Mouse (Mus musculus) embryonic facial prominence, embryonic 11.5 days (tissue): ENCODE results near the gene Krtap28-13. TPM values are rescaled to one million over a fixed set of nuclear protein-coding genes. Genes with fewer than 3 reads are reported as not detected.

ENCODE experiments used
- ATAC-seq: fragments of 200-750 bp; cut with Nextera tagmentation; replicated peaks from 2 replicates; pipeline ENCODE4 v1.8.0; 2017; ENCODE audit warnings: low read depth; ENCODE audit not compliant: insufficient number of reproducible peaks, low FRiP score, low TSS enrichment
- DNase-seq: peaks from one replicate; pipeline ENCODE4 v3.0.0-alpha.2; 2015; ENCODE audit warnings: low spot score
- H3K27ac ChIP-seq: fragments of 300-500 bp; sonication (generic); replicated peaks from 2 replicates; pipeline ENCODE4 v1.5.1; 2014; ENCODE audit warnings: mild to moderate bottlenecking, low read depth, low read length, control low read depth
- H3K27me3 ChIP-seq: fragments of 300-500 bp; sonication (generic); 2 replicates; pipeline ENCODE4 v1.6.1; 2014; ENCODE audit warnings: mild to moderate bottlenecking, low read length, moderate library complexity, mixed read lengths; ENCODE audit not compliant: control insufficient read depth, insufficient read depth
- H3K36me3 ChIP-seq: fragments of 300-500 bp; sonication (generic); replicated peaks from 2 replicates; pipeline ENCODE4 v1.6.1; 2014; ENCODE audit warnings: low read depth, mild to moderate bottlenecking, low read length, moderate library complexity, mixed read lengths; ENCODE audit not compliant: control insufficient read depth, insufficient read depth
- H3K4me1 ChIP-seq: fragments of 300-500 bp; sonication (generic); 2 replicates; pipeline ENCODE4 v1.6.1; 2014; ENCODE audit warnings: low read length, mixed read lengths; ENCODE audit not compliant: control insufficient read depth, insufficient read depth
- H3K4me2 ChIP-seq: fragments of 300-500 bp; sonication (generic); 2 replicates; pipeline ENCODE4 v1.6.1; 2014; ENCODE audit warnings: low read depth, mild to moderate bottlenecking, control low read depth, low read length, moderate library complexity
- H3K4me3 ChIP-seq: fragments of 300-500 bp; sonication (generic); 2 replicates; pipeline ENCODE4 v1.5.1; 2014; ENCODE audit warnings: low read depth, low read length, control low read depth
- H3K9ac ChIP-seq: fragments of 300-500 bp; sonication (generic); replicated peaks from 2 replicates; pipeline ENCODE4 v1.6.1; 2014; ENCODE audit warnings: mild to moderate bottlenecking, control low read depth, low read length
- H3K9me3 ChIP-seq: fragments of 300-500 bp; sonication (generic); replicated peaks from 2 replicates; pipeline ENCODE4 v1.6.1; 2016; ENCODE audit warnings: mild to moderate bottlenecking, low read length, inconsistent platforms, mixed read lengths; ENCODE audit not compliant: control insufficient read depth
- WGBS: fragments of 180-500 bp; shearing (Covaris S2); extraction: QIAGEN DNeasy Blood & Tissue Kit; methylation state at CpG from one replicate; pipeline ENCODE4 v1.1.7; 2014; 5-methylcytosine and 5-hydroxymethylcytosine counted together
- polyA plus RNA-seq: library from polyadenylated mRNA; unstranded; fragments of >200 nt; fragmentation: Nextera tagmentation; extraction: Ambion mirVana; gene quantifications from 2 replicates; pipeline ENCODE4 v1.2.1, GENCODE M21; 2014

The Krtap28-13 gene
- polyA plus RNA-seq = not detected in 2 replicates

- no peaks in the 10 kb centered on the region for H3K36me3 ChIP-seq
- H3K4me1 ChIP-seq = no peaks in the 10 kb centered on the region
- DNase-seq (no peak), ATAC-seq (no peak)
- no peaks in the 10 kb centered on the region for H3K9me3 ChIP-seq
- no peak within 1 kb of the TSS for H3K27ac ChIP-seq
- H3K9ac ChIP-seq = no peak within 1 kb of the TSS
- H3K27me3 ChIP-seq = no peaks in the 10 kb centered on the region
- H3K4me3 ChIP-seq = no peak within 1 kb of the TSS
- no peak within 1 kb of the TSS for H3K4me2 ChIP-seq
- 88% methylated on average over 4 of the region's 4 CpGs for WGBS
Observed at GRCm38 (mm10) chr1:83060643-83061042, at the start of gene Krtap28-13. Gene Krtap28-13, plus strand, starts transcription at chr1:83060930.

- Histone ChIP-seq H3K4me1 (no peaks in the 10 kb centered on the region), H3K9me3 (no peaks in the 10 kb centered on the region), H3K36me3 (no peaks in the 10 kb centered on the region), H3K27ac (no peak overlapping the region), H3K9ac (no peak overlapping the region), H3K27me3 (no peaks in the 10 kb centered on the region), H3K4me3 (no peak overlapping the region), H3K4me2 (no peak overlapping the region)
- WGBS = 86% methylated on average over 3 of the region's 3 CpGs
- no peak for DNase-seq
- ATAC-seq = no peak
Observed at GRCm38 (mm10) chr1:83014477-83014876, 46.3 kb upstream of the Krtap28-13 start.

GRCm38 (mm10) chr1:83015329-83015879, 45.3 kb upstream of the Krtap28-13 start:
- Histone ChIP-seq H3K36me3 (no peaks in the 10 kb centered on the region), H3K4me2 (no peak overlapping the region), H3K27ac (no peak overlapping the region), H3K27me3 (no peaks in the 10 kb centered on the region), H3K4me1 (no peaks in the 10 kb centered on the region), H3K9me3 (no peaks in the 10 kb centered on the region), H3K4me3 (no peak overlapping the region), H3K9ac (no peak overlapping the region)
- DNase-seq (no peak), ATAC-seq (no peak)
- WGBS = 81% methylated on average over 10 of the region's 10 CpGs

GRCm38 (mm10) chr1:83016556-83016955, 44.2 kb upstream of the Krtap28-13 start:
- 75% methylated on average over 1 of the region's 1 CpGs for WGBS
- ATAC-seq = no peak
- H3K9ac ChIP-seq = no peak overlapping the region

GRCm38 (mm10) chr1:83031950-83032349, 28.8 kb upstream of the Krtap28-13 start:
- Histone ChIP-seq H3K9me3 (no peaks in the 10 kb centered on the region), H3K4me1 (no peaks in the 10 kb centered on the region), H3K27ac (no peak overlapping the region), H3K4me2 (no peak overlapping the region), H3K4me3 (no peak overlapping the region), H3K27me3 (no peaks in the 10 kb centered on the region), H3K36me3 (no peaks in the 10 kb centered on the region), H3K9ac (no peak overlapping the region)
- no peak for DNase-seq
- WGBS = 44% methylated on average over 1 of the region's 1 CpGs
- ATAC-seq = no peak

More at GRCm38 (mm10) chr1:83016556-83016955, 44.2 kb upstream of the Krtap28-13 start:
- no peaks in the 10 kb centered on the region for H3K27me3 ChIP-seq
- no peak overlapping the region for H3K4me2 ChIP-seq
- H3K4me1 ChIP-seq = no peaks in the 10 kb centered on the region
- no peaks in the 10 kb centered on the region for H3K9me3 ChIP-seq
- H3K27ac ChIP-seq = no peak overlapping the region
- H3K36me3 ChIP-seq = no peaks in the 10 kb centered on the region
- no peak overlapping the region for H3K4me3 ChIP-seq
- no peak for DNase-seq

- H3K4me1 ChIP-seq = no peaks in the 10 kb centered on the region
- no peak for DNase-seq
- no peaks in the 10 kb centered on the region for H3K9me3 ChIP-seq
- no peak overlapping the region for H3K9ac ChIP-seq
- no peak for ATAC-seq
- H3K36me3 ChIP-seq = no peaks in the 10 kb centered on the region
- H3K4me2 ChIP-seq = no peak overlapping the region
- no peaks in the 10 kb centered on the region for H3K27me3 ChIP-seq
- H3K27ac ChIP-seq = no peak overlapping the region
- WGBS = 85% methylated on average over 6 of the region's 6 CpGs
- H3K4me3 ChIP-seq = no peak overlapping the region
Observed at GRCm38 (mm10) chr1:83032508-83032907, 28.2 kb upstream of the Krtap28-13 start.

GRCm38 (mm10) chr1:83034509-83034908, 26.2 kb upstream of the Krtap28-13 start:
- Histone ChIP-seq H3K4me2 (no peak overlapping the region), H3K4me3 (no peak overlapping the region), H3K36me3 (no peaks in the 10 kb centered on the region), H3K9me3 (no peaks in the 10 kb centered on the region), H3K27me3 (no peaks in the 10 kb centered on the region), H3K9ac (no peak overlapping the region), H3K27ac (no peak overlapping the region), H3K4me1 (no peaks in the 10 kb centered on the region)
- DNase-seq (no peak), ATAC-seq (no peak)
- WGBS = 73% methylated on average over 5 of the region's 5 CpGs

GRCm38 (mm10) chr1:83036892-83037667, 23.6 kb upstream of the Krtap28-13 start:
- Histone ChIP-seq H3K4me3 (no peak overlapping the region), H3K27ac (no peak overlapping the region), H3K9me3 (no peaks in the 10 kb centered on the region), H3K9ac (no peak overlapping the region), H3K27me3 (no peaks in the 10 kb centered on the region), H3K4me1 (no peaks in the 10 kb centered on the region), H3K36me3 (no peaks in the 10 kb centered on the region), H3K4me2 (no peak overlapping the region)
- DNase-seq (no peak), ATAC-seq (no peak)
- WGBS = 67% methylated on average over 11 of the region's 11 CpGs
